ENCODE assay signal across 38 mouse cellular contexts in genomic region chr2:29708209-29708608, GRCm38 (mm10). TPM values are rescaled to one million over a fixed set of nuclear protein-coding genes. Genes with fewer than 3 reads are reported as not detected.
"Had no signal": no experiment of that assay in that cellular context is flagged by ENCODE, and none has a peak within 500 bp of the region (broad histone marks: within the 10 kb centered on the region; RNA-seq: fewer than 3 reads in every experiment).

No protein-coding gene starts in this region.

RNA-seq across cellular contexts. Expression of gene Gm13420, which starts 43.3 kb away (rescaled TPM):
- total RNA-seq: gastrocnemius, adult 2 months; gastrocnemius, postnatal 10 days; gastrocnemius, postnatal 25 days; gastrocnemius, postnatal 4 days; granulocyte monocyte progenitor cell, adult 5-6 weeks; heart, adult 18-20 months; heart, adult 8-10 months; heart, postnatal 10 days; heart, postnatal 25 days; heart, postnatal 4 days had no signal
- polyA plus RNA-seq: heart, embryonic 12.5 days; heart, embryonic 14.5 days; heart, embryonic 16.5 days; hindbrain, embryonic 10.5 days; hindbrain, embryonic 12.5 days; limb, embryonic 11.5 days; limb, embryonic 13.5 days; limb, embryonic 15.5 days had no signal

RNA-seq across cellular contexts. Expression of gene Gm13547, which starts 50.9 kb away (rescaled TPM):
- total RNA-seq: gastrocnemius, adult 2 months; gastrocnemius, postnatal 10 days; gastrocnemius, postnatal 25 days; gastrocnemius, postnatal 4 days; granulocyte monocyte progenitor cell, adult 5-6 weeks; heart, adult 18-20 months; heart, adult 8-10 months; heart, postnatal 10 days; heart, postnatal 25 days; heart, postnatal 4 days; layer of hippocampus, adult 18-20 months; layer of hippocampus, postnatal 14 days; layer of hippocampus, postnatal 36 days; left cerebral cortex, adult 18-20 months; left cerebral cortex, postnatal 10 days; left cerebral cortex, postnatal 25 days; left cerebral cortex, postnatal 4 days; liver, adult 2 months had no signal
- polyA plus RNA-seq: heart, embryonic 10.5 days; heart, embryonic 12.5 days; heart, embryonic 14.5 days; hindbrain, embryonic 10.5 days; hindbrain, embryonic 12.5 days; hindbrain, embryonic 14.5 days; hindbrain, embryonic 16.5 days; intestine, embryonic 14.5 days; intestine, embryonic 16.5 days; kidney, adult 2 months; kidney, embryonic 15.5 days; kidney, postnatal 0 days; large intestine, adult 2 months; limb, embryonic 11.5 days; liver, adult 2 months; liver, embryonic 12.5 days; liver, embryonic 14.5 days; liver, embryonic 16.5 days had no signal
